Mouse (Mus musculus) MEL (cell line): ENCODE measurements around the gene Necab2. TPM values are rescaled to one million over a fixed set of nuclear protein-coding genes. Genes with fewer than 3 reads are reported as not detected.

Experiments used
- DNase-seq: peaks from one replicate; pipeline ENCODE4 v3.0.0; 2011; ENCODE audit warnings: low read depth, low spot score
- H3K27ac ChIP-seq: 2 replicates; pipeline ENCODE4 v1.5.1; 2012; ENCODE audit warnings: low read depth, mild to moderate bottlenecking, control low read depth, low read length, moderate library complexity; ENCODE audit not compliant: control insufficient read depth
- H3K27me3 ChIP-seq, 2 experiments: fragments of 150-350 bp in 1 of 2; sonication (generic) in 1 of 2; 2 replicates each; pipeline ENCODE4 v1.6.1; 2012; ENCODE audit warnings: low read length in 2 of 2, mild to moderate bottlenecking in 2 of 2, improper control_type of control experiment in 1 of 2, moderate library complexity in 1 of 2; ENCODE audit not compliant: insufficient read depth in 2 of 2, control insufficient read depth in 1 of 2
- H3K36me3 ChIP-seq, 2 experiments: 2 replicates each; pipeline ENCODE4 v1.6.1; 2012 to 2014; ENCODE audit warnings: low read length in 2 of 2, improper control_type of control experiment in 1 of 2, inconsistent platforms in 1 of 2, mild to moderate bottlenecking in 1 of 2; ENCODE audit not compliant: insufficient read depth in 2 of 2, control insufficient read depth in 1 of 2
- H3K4me1 ChIP-seq, 2 experiments: fragments of 150-350 bp in 1 of 2; sonication (generic) in 1 of 2; 2 replicates each; pipeline ENCODE4 v1.6.1; 2012; ENCODE audit warnings: low read length in 2 of 2, improper control_type of control experiment in 1 of 2, mild to moderate bottlenecking in 1 of 2; ENCODE audit not compliant: insufficient read depth in 2 of 2, control insufficient read depth in 1 of 2
- H3K4me3 ChIP-seq, 2 experiments: fragments of 150-350 bp in 1 of 2; sonication (generic) in 1 of 2; 2 replicates each; pipeline ENCODE4 v1.5.1; 2012; ENCODE audit warnings: low read depth in 2 of 2, low read length in 2 of 2, mild to moderate bottlenecking in 2 of 2, moderate library complexity in 2 of 2, control low read depth in 1 of 2, improper control_type of control experiment in 1 of 2; ENCODE audit not compliant: control insufficient read depth in 1 of 2, insufficient read depth in 1 of 2
- H3K79me2 ChIP-seq: 2 replicates; pipeline ENCODE4 v1.6.1; 2012; ENCODE audit warnings: mild to moderate bottlenecking, low read length, moderate library complexity; ENCODE audit not compliant: control insufficient read depth, poor library complexity, insufficient read depth
- H3K9ac ChIP-seq: 2 replicates; pipeline ENCODE4 v1.6.1; 2012; ENCODE audit warnings: low read depth, mild to moderate bottlenecking, control low read depth, low read length, moderate library complexity; ENCODE audit not compliant: control insufficient read depth, poor library complexity, severe bottlenecking
- H3K9me3 ChIP-seq: fragments of 150-350 bp; sonication (generic); replicated peaks from 2 replicates; pipeline ENCODE4 v1.6.1; 2012; ENCODE audit warnings: mild to moderate bottlenecking, low read length, improper control_type of control experiment, moderate library complexity; ENCODE audit not compliant: insufficient read depth
- E2F4 ChIP-seq: IDR thresholded peaks from 2 replicates; pipeline ENCODE4 v1.6.1; 2011; ENCODE audit warnings: low read depth, low read length, improper control_type of control experiment, borderline replicate concordance
- ELF1 ChIP-seq: IDR thresholded peaks from 2 replicates; pipeline ENCODE4 v1.6.1; 2014; ENCODE audit warnings: low read depth, mild to moderate bottlenecking, inconsistent platforms, low read length, improper control_type of control experiment, moderate library complexity
- EP300 ChIP-seq, 2 experiments: IDR thresholded peaks; 2 replicates each; pipeline ENCODE4 v1.6.1; 2011; ENCODE audit warnings: improper control_type of control experiment in 2 of 2, low read length in 2 of 2, low read depth in 1 of 2, mild to moderate bottlenecking in 1 of 2
- GATA1 ChIP-seq: IDR thresholded peaks from 2 replicates; pipeline ENCODE4 v1.6.1; 2011; ENCODE audit warnings: low read depth, low read length, improper control_type of control experiment
- MAX ChIP-seq: IDR thresholded peaks from 2 replicates; pipeline ENCODE4 v1.6.1; 2011; ENCODE audit warnings: low read length, improper control_type of control experiment
- MAZ ChIP-seq: IDR thresholded peaks from 2 replicates; pipeline ENCODE4 v1.6.1; 2012; ENCODE audit warnings: low read depth, mild to moderate bottlenecking, inconsistent platforms, low read length, improper control_type of control experiment
- MEF2A ChIP-seq: IDR thresholded peaks from 2 replicates; pipeline ENCODE4 v1.6.1; 2014; ENCODE audit warnings: low read depth, mild to moderate bottlenecking, inconsistent platforms, low read length, improper control_type of control experiment; ENCODE audit not compliant: poor library complexity, insufficient replicate concordance, severe bottlenecking; ENCODE audit errors: extremely low read depth
- MXI1 ChIP-seq: IDR thresholded peaks from 2 replicates; pipeline ENCODE4 v1.6.1; 2011; ENCODE audit warnings: mild to moderate bottlenecking, low read depth, low read length, improper control_type of control experiment
- MYB ChIP-seq: IDR thresholded peaks from 2 replicates; pipeline ENCODE4 v1.6.1; 2011; ENCODE audit warnings: mild to moderate bottlenecking, low read depth, low read length, improper control_type of control experiment
- NELFE ChIP-seq: IDR thresholded peaks from 2 replicates; pipeline ENCODE4 v1.6.1; 2011; ENCODE audit warnings: low read depth, low read length, improper control_type of control experiment
- POLR2A ChIP-seq, 2 experiments: IDR thresholded peaks; 2 replicates each; pipeline ENCODE4 v1.6.1; 2011 to 2012; ENCODE audit warnings: low read length in 2 of 2, mild to moderate bottlenecking in 2 of 2, control low read depth in 1 of 2, improper control_type of control experiment in 1 of 2, low read depth in 1 of 2, moderate library complexity in 1 of 2; ENCODE audit not compliant: control insufficient read depth in 1 of 2, insufficient read depth in 1 of 2, poor library complexity in 1 of 2
- POLR2AphosphoS2 ChIP-seq: IDR thresholded peaks from 2 replicates; pipeline ENCODE4 v1.6.1; 2011; ENCODE audit warnings: low read length, improper control_type of control experiment
- POLR2AphosphoS5 ChIP-seq: IDR thresholded peaks from 2 replicates; pipeline ENCODE4 v1.6.1; 2012; ENCODE audit warnings: low read depth, borderline replicate concordance, mild to moderate bottlenecking, inconsistent platforms, low read length, moderate library complexity, mixed read lengths
- SMC3 ChIP-seq: IDR thresholded peaks from 2 replicates; pipeline ENCODE4 v1.6.1; 2011; ENCODE audit warnings: low read depth, low read length, improper control_type of control experiment
- TBP ChIP-seq: IDR thresholded peaks from 2 replicates; pipeline ENCODE4 v1.8.0; 2011; ENCODE audit warnings: low read depth, low read length, improper control_type of control experiment
- TCF12 ChIP-seq: IDR thresholded peaks from 2 replicates; pipeline ENCODE4 v1.6.1; 2014; ENCODE audit warnings: low read depth, mild to moderate bottlenecking, inconsistent platforms, low read length, improper control_type of control experiment, moderate library complexity
- USF2 ChIP-seq, 2 experiments: IDR thresholded peaks; 2 replicates each; pipeline ENCODE4 v1.6.1; 2011 to 2012; ENCODE audit warnings: improper control_type of control experiment in 2 of 2, low read length in 2 of 2, borderline replicate concordance in 1 of 2, inconsistent platforms in 1 of 2, low read depth in 1 of 2, mild to moderate bottlenecking in 1 of 2; ENCODE audit not compliant: insufficient read depth in 1 of 2
- polyA plus RNA-seq, 2 experiments: library from polyadenylated mRNA; stranded (reverse) in 1 of 2; unstranded in 1 of 2; fragments of >175 nt in 1 of 2; fragments of >200 nt in 1 of 2; gene quantifications; 2 replicates each; pipeline versions ENCODE4 v1.2.1 to v1.2.4; 2012; ENCODE audit warnings: low replicate concordance in 2 of 2, low read depth in 1 of 2; ENCODE audit not compliant: insufficient read length in 2 of 2, insufficient read depth in 1 of 2, missing spikeins in 1 of 2
- total RNA-seq: library from RNA; depleted of rRNA; stranded (reverse); fragments of 300-350 nt; gene quantifications from 2 replicates; pipeline ENCODE4 v1.2.3, GENCODE M21; 2012

Gene Necab2
- total and polyA plus RNA-seq, 3 experiments, result 0.06 TPM; not detected in 2

GRCm38 (mm10) chr8:119420318-119420717, 26.2 kb upstream of the Necab2 start:
- Histone ChIP-seq H3K27me3 (no peaks in the 10 kb centered on the region), H3K4me1 (peaks cover 11 to 18% of the 10 kb centered on the region in 2 experiments), H3K9ac (no peak overlapping the region), H3K27ac (no peak overlapping the region), H3K36me3 (peaks cover 0 to 6% of the 10 kb centered on the region in 2 experiments; a peak in 2 of 4 replicates), H3K79me2 (no peaks in the 10 kb centered on the region), H3K4me3 (no peak overlapping the region), H3K9me3 (no peaks in the 10 kb centered on the region)
- no peak for DNase-seq
- TF ChIP-seq EP300 (IDR thresholded peaks at IDR 0.05; ENCODE audit: low read depth in 1 of 2, low read length in 2 of 2), result no peak
- TF ChIP-seq NELFE, result no peak
- TF ChIP-seq MAZ, result no peak
- no peak for TF ChIP-seq MEF2A
- no peak for TF ChIP-seq MYB
- no peak for TF ChIP-seq POLR2AphosphoS5
- no peak for TF ChIP-seq ELF1
- no peak for TF ChIP-seq POLR2A (IDR thresholded peaks at IDR 0.05; ENCODE audit: control insufficient read depth in 1 of 2, insufficient read depth in 1 of 2, low read depth in 1 of 2, low read length in 2 of 2, poor library complexity in 1 of 2)
- TF ChIP-seq MAX, result no peak
- TF ChIP-seq MXI1, result no peak
- no peak for TF ChIP-seq E2F4
- no peak for TF ChIP-seq USF2 (IDR thresholded peaks at IDR 0.05; ENCODE audit: borderline replicate concordance in 1 of 2, insufficient read depth in 1 of 2, low read depth in 1 of 2, low read length in 2 of 2)
- no peak for TF ChIP-seq TBP

GRCm38 (mm10) chr8:119421603-119422122, 24.9 kb upstream of the Necab2 start:
- Histone ChIP-seq H3K4me1 (peaks cover 11 to 30% of the 10 kb centered on the region in 2 experiments), H3K9ac (no peak overlapping the region)

More at GRCm38 (mm10) chr8:119421603-119422122, 24.9 kb upstream of the Necab2 start:
- H3K4me3 ChIP-seq, result no peak overlapping the region
- H3K79me2 ChIP-seq, result no peaks in the 10 kb centered on the region
- H3K27me3 ChIP-seq, result no peaks in the 10 kb centered on the region
- no peak overlapping the region for H3K27ac ChIP-seq
- TF ChIP-seq TCF12, result no peak
- TF ChIP-seq SMC3, result no peak
- no peak for TF ChIP-seq EP300 (IDR thresholded peaks at IDR 0.05; ENCODE audit: low read depth in 1 of 2, low read length in 2 of 2)
- no peak for TF ChIP-seq GATA1
- no peak for TF ChIP-seq MYB
- TF ChIP-seq MXI1, result no peak
- TF ChIP-seq POLR2AphosphoS2, result no peak
- TF ChIP-seq, all 39 proteins: peak for 0
- Histone ChIP-seq H3K36me3 (peaks cover 0 to 9% of the 10 kb centered on the region in 2 experiments; a peak in 2 of 4 replicates), H3K9me3 (no peaks in the 10 kb centered on the region)
- DNase-seq, result no peak
